Mouse (Mus musculus) CD4-positive helper T cell, adult 2 months (primary cell): ENCODE data around the gene Hoxb2.

Experiments
- DNase-seq: peaks from one replicate; pipeline ENCODE4 v3.0.0-alpha.2; 2012; ENCODE audit warnings: low read depth, missing footprints, low spot score

Hoxb2 gene

DNA sequence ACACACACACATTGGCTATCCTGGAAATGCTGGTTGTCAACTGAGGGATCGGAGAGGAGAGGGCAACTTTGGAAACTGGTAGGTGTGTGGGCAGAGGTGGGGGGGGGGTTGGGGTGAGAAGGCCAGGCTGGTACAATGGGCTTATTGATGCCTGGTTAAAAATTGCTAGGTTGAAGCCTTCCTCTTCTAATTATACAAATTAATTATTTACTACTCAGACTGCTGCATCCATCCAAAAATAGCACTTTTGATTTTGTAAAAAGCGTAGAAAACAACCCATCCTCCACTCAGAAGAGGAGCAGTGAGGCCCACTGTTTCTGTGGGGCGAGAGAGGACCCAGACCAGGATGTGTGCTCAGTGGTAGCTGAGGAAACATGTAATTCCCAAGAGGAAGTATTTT, 15.3 kb upstream of the Hoxb2 start:
- DNase-seq, result no peak

DNA sequence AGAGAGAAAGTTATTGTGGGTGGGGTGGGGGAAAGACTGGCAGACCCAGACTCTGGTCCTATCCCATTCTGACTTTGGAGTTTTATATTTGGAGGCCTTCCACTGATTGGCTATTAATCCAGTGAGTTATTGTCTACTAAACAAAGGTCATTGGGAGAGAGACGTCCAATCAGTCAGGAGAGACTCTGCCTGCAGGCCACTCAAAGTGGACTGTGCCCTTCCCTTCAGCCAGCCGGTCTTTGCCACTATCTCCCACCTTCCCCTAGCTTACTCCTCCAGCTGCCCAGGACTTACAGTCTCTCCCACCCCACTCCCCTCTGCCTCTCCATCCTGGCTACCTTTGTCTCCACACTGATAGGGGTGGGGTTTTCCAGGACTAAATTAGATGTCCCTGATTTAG, 13.7 kb upstream of the Hoxb2 start:
- no peak for DNase-seq

DNA sequence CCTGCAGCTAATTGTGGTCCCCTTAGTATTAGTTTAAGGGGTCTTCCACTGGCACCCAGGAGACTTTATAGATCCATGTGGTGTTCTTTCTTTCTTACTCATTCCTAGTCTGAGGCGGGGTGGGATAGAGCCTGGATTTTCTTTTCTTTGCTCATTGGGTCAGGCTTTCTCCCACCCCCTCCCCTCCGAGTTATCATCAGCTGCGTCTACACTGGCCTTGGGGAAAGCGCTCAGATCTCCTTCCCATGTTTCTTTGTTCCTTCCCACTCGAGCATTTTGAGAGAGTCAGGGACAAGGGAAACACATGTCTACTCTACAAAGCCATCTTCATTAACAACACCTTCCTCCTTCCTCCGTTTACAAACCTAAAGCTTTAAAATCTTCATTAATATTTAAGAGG, 13.3 kb upstream of the Hoxb2 start:
- DNase-seq, result no peak

- no peak for DNase-seq
Observed at GRCm38 (mm10) chr11:96338957-96339855, 11.1 kb upstream of the Hoxb2 start.

GRCm38 (mm10) chr11:96340698-96341365, 9.5 kb upstream of the Hoxb2 start:
- DNase-seq, result no peak

- DNase-seq, result no peak
Observed at GRCm38 (mm10) chr11:96341701-96342575, 8.4 kb upstream of the Hoxb2 start.

DNA sequence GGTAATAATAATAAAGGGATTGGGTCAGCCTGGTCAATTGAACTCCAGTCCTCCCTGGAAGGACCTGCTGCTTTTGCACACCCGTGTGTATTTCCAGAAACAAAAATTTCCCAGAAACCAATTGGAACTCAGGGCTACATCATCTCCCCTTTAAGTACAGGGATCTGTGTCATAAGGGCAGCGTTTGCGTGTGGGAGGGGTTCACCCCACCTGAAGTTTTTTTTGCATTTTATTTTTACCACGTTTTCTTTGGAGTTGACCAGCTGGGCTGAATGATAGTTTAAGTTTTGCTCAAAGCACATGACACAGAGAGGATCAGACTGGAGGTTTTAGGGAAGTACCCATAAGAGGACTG, 7.8 kb upstream of the Hoxb2 start:
- DNase-seq, result no peak

DNA sequence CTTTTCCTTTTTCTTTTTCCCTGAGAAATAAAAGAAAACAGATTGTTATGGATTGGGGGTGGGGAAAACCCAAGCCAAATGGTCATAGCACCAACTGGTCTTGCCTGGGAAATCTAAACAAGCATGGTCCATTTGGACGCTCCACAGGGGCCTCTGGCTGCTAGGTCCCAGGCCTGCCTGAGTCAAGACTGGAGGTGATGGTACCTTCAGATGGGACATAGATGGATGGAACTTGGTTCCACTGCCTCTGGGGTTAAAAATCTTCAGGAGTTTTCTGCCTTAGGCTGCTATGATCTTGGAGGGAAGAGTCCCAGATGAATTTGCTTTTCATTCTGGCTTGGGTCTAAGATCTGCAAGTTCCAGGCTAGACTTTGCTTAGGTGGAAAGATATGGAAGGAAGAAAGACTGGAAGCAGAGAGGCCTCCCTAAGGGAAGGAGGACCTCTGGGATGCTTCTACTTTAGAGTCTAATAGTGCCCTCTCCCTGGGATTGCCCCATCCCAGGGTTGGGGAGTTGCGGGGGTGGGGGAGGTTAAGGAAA, 7.0 kb upstream of the Hoxb2 start:
- DNase-seq, result no peak

DNA sequence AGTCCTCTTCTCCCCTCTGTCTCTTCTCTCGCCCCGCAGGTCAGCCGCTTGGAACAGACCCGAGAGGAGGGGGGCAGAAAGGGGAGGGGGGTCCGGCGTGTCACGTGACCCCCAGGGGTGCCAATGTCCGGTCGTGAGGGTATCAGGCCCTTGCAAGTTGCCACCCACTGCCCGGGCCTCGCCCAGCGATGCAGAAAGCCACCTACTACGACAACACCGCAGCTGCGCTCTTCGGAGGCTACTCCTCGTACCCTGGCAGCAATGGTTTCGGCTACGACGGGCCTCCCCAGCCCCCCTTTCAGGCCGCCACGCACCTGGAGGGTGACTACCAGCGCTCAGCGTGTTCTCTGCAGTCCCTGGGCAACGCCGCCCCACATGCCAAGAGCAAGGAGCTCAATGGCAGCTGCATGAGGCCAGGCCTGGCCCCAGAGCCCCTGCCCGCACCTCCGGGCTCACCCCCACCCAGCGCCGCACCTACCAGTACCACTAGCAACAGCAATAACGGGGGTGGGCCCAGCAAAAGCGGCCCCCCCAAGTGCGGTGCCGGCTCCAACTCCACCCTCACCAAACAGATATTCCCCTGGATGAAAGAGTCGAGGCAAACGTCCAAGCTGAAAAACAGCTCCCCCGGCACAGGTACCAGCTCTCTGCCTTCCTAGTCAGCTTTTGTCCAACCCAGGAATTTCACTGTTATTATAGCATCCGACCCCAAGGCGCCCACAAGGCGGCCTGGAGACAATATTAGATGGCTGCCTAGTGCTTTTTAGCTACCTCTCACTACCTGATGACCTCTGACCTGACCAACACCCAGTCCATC, 6.1 kb upstream of the Hoxb2 start:
- DNase-seq, result no peak

DNA sequence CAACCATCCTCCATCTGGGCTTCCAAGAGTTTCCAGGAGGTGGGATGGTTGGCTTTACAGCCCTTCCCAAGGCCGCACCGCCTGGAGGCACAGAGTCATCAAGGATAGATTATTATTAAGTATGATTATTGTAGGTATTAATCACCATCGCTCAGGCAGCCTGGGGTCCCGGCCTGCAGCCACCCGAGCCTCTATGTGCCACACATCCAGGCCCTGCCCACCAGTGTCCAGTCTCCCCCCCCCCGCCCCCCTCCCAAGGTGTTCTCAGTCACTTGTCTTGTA, 5.5 kb upstream of the Hoxb2 start:
- no peak for DNase-seq

DNA sequence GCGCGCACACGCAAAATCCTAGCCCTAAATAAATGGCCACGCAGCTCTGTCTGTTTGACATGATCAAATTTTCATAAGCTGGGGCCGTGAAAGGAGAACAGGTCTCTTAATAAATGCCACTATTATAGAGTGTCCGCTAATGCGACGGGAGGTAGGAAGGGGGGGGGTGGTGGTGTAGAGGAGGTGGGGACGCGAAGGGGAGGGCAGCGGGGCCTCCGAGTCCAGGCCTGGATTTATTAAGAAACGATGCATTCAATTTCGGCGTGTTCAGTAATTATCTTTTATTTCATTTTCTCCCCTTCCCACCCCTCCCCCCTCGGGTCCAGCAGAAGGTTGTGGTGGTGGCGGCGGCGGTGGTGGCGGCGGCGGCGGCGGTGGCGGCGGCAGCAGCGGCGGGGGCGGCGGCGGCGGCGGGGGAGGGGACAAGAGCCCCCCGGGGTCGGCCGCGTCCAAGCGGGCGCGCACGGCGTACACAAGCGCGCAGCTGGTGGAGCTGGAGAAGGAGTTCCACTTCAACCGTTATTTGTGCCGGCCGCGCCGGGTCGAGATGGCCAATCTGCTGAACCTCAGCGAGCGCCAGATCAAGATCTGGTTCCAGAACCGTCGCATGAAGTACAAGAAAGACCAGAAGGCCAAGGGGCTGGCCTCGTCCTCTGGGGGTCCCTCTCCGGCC, 5.0 kb upstream of the Hoxb2 start:
- DNase-seq, result no peak

DNA sequence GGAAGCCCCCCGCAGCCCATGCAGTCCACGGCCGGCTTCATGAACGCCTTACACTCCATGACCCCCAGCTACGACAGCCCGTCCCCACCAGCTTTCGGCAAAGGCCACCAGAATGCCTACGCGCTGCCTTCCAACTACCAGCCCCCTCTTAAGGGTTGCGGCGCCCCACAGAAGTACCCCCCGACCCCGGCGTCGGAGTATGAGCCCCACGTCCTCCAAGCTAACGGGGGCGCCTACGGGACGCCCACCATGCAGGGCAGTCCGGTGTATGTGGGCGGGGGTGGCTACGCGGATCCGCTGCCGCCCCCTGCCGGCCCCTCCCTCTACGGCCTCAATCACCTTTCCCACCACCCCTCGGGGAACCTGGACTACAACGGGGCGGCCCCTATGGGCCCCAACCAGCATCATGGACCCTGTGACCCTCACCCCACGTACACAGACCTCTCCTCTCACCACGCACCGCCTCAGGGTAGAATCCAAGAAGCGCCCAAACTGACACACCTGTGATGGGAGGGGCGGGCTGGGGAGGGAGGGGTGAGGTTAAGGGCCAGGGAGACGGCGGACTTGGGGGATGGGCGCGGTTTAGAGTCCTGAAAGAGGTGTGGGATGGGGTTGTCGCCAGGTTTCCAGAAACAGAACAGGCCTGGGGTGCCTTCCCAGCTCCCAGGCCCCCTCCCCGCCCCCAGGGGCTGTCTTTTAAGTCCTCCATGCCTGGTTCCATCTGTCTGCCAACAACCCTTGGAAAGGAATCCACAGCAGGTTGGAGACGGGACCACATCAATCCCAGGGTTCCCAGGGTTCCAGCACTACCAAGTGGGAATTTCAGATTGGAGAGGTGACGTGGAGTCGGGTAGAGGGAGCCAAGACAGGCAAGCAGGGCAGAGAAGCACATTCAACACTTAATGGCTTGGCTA, 4.2 kb upstream of the Hoxb2 start:
- no peak for DNase-seq

GRCm38 (mm10) chr11:96346916-96347520, 3.3 kb upstream of the Hoxb2 start:
- no peak for DNase-seq

DNA sequence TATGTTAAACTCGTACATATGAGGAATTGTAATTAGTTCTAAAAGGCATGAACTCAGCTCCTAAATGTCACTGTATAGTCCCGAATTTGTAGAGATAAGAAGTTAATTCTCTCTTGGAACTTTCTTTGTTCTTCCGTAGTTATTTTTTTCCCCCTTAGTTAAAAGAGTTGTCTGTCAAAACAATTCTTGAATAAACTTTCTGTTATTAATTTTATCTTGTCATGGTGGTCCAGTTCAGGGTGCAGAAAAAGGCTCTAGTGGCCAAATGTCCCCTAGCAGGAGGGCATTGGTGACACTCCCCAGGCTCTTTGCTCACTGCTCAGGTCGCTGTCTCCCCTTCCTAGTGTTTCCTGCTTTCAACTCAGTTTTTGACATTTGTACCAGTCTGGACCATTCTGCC, 2.6 kb upstream of the Hoxb2 start:
- DNase-seq, result no peak

DNA sequence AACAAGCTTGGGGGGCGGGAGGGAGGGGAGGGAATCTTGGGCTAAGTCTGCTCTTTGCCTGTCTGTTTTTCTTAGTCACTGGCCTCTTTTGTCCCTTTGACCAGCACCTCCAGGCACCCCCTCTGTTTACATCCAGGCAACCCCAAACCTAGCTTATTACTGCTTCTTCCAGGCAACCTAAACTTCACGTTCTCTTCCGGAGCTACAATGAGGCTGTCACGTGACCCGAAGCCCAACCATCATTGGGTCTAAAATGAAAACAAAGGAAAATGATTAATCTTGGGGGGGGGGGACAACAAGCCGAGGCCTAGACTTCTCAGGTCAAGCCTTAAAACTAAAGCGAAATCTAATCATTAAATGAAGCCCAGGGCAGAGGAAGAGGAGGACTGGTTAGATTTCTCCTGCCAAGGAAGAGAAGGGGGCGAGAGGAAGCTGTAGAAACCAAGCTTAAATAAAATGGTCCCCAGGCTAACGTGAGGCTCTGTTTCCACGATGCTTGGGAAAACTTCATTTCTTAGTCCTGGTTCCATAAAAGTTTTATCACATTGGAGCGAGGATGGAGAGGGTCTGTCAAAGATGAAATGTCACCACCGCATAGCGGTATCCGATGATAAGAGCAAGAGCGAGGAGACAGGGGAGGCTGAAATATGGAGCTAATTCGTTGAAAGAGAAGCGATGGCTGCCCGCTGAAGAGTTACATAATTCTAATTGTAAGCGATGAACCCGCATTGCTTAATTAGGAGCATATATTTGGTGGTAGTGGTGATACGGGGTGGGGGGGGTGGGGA, 2.0 kb upstream of the Hoxb2 start:
- no peak for DNase-seq

GRCm38 (mm10) chr11:96348988-96349387, 1.3 kb upstream of the Hoxb2 start:
- no peak for DNase-seq

- DNase-seq, result no peak
Observed at GRCm38 (mm10) chr11:96349491-96350340, 609 bp upstream of the Hoxb2 start.

DNA sequence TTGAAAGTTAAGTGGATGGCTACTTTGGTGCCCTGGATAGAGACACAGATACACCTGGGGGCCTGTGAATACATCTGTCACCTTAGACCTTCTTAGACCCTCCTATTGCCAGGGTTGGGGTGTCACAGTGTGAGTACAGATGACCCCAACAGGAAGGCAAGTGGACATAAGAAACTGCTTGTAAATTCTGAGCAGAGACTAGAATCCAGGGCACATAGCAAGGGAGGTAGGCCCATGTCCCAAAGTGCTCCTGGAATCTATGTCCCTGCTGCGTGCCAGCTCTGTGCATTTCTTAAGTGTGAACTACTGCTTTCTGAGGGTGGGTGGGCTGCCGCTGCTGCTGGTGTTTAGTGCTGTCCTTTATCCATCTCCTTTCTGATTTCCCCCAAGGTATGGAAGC, 466 bp downstream of the Hoxb2 start:
- no peak for DNase-seq
